Mouse (Mus musculus) megakaryocyte, embryonic 14.5 days (primary cell): Measurements from ENCODE around the gene Hes2.

Experiments
- FLI1 ChIP-seq: IDR thresholded peaks from 2 replicates; pipeline ENCODE4 v1.6.1; 2012; ENCODE audit warnings: low read length, inconsistent platforms, mixed read lengths
- GATA1 ChIP-seq: IDR thresholded peaks from 3 replicates; pipeline ENCODE4 v1.6.1; 2012; ENCODE audit warnings: mixed read lengths, low read length, inconsistent platforms, borderline replicate concordance

DNA sequence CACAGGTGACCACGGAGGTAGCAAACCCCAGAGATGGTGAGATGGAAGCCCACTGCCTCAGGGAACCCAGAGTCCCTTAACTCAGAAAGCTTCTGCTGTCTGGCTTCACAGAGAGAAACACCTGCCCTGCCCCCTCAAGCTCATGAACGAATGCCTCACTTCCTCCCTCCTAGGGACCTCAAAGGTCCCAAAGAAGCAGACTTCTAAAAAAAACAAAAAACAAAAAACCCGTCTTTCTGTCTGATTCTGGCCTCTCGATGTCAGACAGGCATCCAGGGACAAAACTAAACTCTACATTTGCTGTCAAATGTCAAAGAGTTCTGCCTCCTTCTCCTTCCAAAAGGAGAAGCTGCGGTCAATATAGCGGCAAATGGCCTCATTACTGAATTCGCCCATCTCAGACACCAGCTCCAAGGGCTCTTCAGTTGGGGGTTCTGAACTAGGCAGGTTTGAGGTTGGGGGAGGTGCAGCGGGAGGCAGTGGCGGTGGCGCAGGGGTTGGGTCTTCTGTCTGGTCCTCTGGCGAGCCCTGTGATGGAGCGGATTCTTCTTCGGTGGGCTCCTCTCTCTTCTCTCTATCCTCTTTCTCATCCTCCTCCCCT lies 34.2 kb upstream of the Hes2 start:
- TF ChIP-seq GATA1 (no peak), FLI1 (no peak)
